Mouse (Mus musculus): ENCODE data around the gene Chn2.

The Chn2 gene

DNA sequence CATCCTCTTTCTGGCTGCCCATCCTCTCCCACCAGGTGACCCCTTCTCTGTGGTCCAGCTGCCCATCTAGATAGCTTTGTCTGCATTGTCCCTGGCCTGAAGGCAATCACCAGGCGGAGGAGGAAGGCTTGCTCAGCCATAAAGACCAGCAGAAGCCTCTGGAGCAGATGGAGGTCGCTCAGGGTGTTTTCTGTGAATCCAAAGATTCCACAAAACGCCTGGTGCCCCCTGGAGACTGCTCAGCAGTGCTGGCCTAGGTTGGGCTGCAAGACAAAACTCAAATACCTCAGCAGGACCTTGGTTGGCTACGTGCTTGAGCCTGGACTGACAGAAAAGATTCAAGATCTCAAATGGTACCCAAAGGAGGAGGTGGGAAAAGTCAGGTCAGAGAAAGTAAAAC, 186.0 kb downstream of the Chn2 start:
- in situ Hi-C loops (cut with MboI; ENCODE audit: low sequenced_read_pairs): loop anchor here (5.0 kb wide), 1 partner anchor 448 kb away; no protein-coding TSS in a partner anchor

DNA sequence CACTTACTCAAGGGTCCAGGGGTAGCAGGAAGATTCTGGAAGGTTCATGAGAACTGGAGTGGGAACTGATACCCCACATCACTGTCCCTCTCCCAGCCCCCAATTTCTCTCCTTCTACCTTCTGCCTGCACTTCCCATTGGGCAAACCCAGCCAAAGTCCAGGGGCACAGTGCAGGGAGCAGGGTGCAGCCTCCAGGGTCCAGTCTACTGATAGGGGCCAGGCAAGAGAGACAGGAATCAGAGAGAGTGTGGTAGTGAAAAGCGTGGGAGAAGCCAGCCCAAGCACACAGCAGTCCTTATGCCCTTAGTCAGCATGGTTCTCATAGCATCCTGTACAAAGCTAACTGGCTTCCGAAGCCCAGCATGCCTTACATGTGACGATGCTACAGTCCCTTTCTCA, 187.7 kb downstream of the Chn2 start:
- in situ Hi-C loops (cut with MboI; ENCODE audit: low sequenced_read_pairs): loop anchor here (5.0 kb wide), 1 partner anchor 450 kb away; no protein-coding TSS in a partner anchor

- in situ Hi-C loops (cut with MboI; ENCODE audit: low sequenced_read_pairs): loop anchor here (5.0 kb wide), 1 partner anchor 451 kb away; no protein-coding TSS in a partner anchor
Observed at GRCm38 (mm10) chr6:54228421-54228820, 189.1 kb downstream of the Chn2 start.

- in situ Hi-C loops (cut with MboI; ENCODE audit: low sequenced_read_pairs): loop anchor here (5.0 kb wide), 1 partner anchor 452 kb away; no protein-coding TSS in a partner anchor
Observed at GRCm38 (mm10) chr6:54228874-54229273, 189.5 kb downstream of the Chn2 start.

DNA sequence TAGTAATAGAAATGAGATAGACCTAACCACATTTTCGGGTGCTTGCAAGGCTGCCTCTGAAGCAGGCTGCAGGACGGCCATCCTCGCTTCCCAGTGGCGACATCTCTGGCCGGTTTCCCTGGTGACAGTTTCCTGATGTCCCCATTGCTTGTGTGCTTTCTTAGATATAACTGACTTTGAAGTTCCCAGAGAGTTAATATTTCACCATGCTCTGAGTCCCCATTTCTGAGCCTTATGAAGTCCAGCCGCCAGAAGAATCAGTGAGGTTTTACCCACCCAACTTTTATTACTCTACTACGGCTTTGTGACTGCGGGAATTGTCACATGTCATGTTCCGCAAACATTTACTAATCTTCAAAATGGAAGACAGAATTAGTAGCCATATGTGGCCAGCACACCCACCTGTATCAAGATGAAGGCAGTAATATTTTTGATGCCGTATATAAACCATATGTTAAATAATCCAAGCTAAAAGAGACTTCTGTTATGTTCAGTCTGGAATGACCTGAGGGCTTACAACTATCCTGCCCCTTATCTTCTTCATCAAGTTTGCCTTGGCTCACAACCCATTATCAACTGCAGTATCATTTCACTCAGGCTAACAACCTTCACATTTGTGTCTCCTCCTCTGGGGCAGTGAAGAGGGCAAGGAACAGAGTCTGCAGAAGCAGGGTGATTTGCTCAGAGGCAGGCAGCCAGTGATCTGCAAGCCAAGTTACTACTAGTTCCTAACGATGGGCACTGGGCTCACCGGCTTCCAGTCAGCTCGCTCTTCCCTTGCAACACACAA, 192.6 kb downstream of the Chn2 start:
- in situ Hi-C loops (cut with MboI; ENCODE audit: low sequenced_read_pairs): no loop called here

DNA sequence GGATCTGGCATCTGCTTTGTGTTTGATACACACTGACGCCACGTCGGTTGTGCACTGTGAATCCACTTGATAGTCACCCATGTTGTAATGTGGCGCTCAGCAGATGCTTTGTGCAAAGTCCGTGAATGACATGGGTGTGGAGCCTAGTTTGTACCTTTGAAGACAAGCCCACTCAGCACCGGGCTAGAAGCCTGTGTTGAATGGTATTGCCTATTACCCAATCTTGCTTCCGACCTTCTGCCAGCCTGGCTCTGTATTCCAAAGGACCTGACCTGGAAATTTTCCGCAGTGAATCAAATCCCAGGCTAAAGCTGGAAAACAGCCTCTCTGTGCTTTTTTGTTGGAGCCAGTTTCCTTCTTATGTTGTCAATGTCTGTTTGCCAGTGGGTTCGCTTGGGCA, 197.1 kb downstream of the Chn2 start:
- in situ Hi-C loops (cut with MboI; ENCODE audit: low sequenced_read_pairs): no loop called here

DNA sequence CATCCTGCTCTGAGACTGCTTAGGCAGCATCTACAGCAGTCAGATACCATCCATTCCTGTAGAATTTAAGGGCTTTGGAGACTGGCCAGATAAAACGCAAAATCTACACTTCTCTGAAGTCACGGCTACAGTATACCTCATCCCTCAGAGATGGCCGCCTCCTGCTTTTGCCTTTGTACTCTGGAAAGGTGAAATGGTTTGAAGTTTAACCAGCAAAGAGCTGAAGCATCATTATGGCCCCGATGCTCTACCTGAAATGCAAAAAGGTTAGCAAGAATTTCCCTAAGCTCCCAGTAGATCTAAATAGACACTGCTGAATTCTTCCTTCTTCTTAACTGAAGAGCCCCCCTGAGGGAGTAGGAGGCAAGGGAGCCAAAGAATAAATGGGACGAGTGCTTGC, 202.4 kb downstream of the Chn2 start:
- in situ Hi-C loops (cut with MboI; ENCODE audit: low sequenced_read_pairs): no loop called here

GRCm38 (mm10) chr6:54242286-54242685, 202.9 kb downstream of the Chn2 start:
- in situ Hi-C loops (cut with MboI; ENCODE audit: low sequenced_read_pairs): no loop called here

- in situ Hi-C loops (cut with MboI; ENCODE audit: low sequenced_read_pairs): no loop called here
Observed at GRCm38 (mm10) chr6:54248354-54249252, 209.2 kb downstream of the Chn2 start.

GRCm38 (mm10) chr6:54251401-54252191, 212.2 kb downstream of the Chn2 start:
- in situ Hi-C loops (cut with MboI; ENCODE audit: low sequenced_read_pairs): no loop called here

GRCm38 (mm10) chr6:54253206-54253605, 213.9 kb downstream of the Chn2 start:
- in situ Hi-C loops (cut with MboI; ENCODE audit: low sequenced_read_pairs): no loop called here

- in situ Hi-C loops (cut with MboI; ENCODE audit: low sequenced_read_pairs): no loop called here
Observed at GRCm38 (mm10) chr6:54253881-54254280, 214.5 kb downstream of the Chn2 start.

DNA sequence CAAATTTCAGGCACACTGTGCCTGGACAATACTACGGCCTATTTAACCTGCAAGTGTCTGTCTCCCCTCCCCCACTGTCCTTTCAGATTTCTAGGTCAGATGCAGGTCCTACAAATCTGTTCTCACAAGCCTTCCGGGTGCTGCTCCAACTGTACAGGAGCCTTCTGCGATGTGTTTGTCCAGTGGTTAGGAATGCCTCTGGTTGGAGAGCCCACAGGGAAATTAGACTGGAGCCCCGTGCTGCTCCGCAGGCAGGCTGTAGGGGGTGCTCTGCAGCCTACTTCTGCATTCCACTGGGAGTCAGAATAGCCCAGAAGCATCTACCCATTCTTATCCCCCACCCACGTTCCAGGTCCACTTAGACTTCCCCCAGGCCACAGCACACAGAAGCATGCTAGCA, 215.4 kb downstream of the Chn2 start:
- in situ Hi-C loops (cut with MboI; ENCODE audit: low sequenced_read_pairs): no loop called here

- in situ Hi-C loops (cut with MboI; ENCODE audit: low sequenced_read_pairs): no loop called here
Observed at GRCm38 (mm10) chr6:54255321-54255720, 216.0 kb downstream of the Chn2 start.

DNA sequence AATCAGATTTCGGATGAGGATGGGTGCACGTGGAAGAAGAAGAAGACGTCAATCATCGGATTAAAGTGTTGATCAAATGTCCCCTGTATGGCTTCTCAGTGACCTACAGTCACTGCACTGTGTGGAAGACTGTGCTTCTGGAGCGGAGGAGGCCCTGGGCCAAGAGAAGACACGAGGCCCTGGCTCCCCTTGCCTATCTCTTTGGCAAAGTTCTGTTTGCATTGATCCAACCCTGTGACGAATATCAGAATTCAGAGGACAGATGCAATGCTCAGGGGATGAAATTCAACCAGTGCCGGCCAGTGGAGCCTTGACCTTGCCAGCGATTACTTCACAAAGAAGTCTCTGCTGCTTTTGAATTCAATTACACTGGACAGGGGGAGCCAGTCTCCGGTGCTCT, 217.0 kb downstream of the Chn2 start:
- in situ Hi-C loops (cut with MboI; ENCODE audit: low sequenced_read_pairs): no loop called here

GRCm38 (mm10) chr6:54257552-54257951, 218.2 kb downstream of the Chn2 start:
- in situ Hi-C loops (cut with MboI; ENCODE audit: low sequenced_read_pairs): no loop called here

GRCm38 (mm10) chr6:54258462-54258861, 219.1 kb downstream of the Chn2 start:
- in situ Hi-C loops (cut with MboI; ENCODE audit: low sequenced_read_pairs): no loop called here

GRCm38 (mm10) chr6:54262732-54263131, 223.4 kb downstream of the Chn2 start:
- in situ Hi-C loops (cut with MboI; ENCODE audit: low sequenced_read_pairs): no loop called here

DNA sequence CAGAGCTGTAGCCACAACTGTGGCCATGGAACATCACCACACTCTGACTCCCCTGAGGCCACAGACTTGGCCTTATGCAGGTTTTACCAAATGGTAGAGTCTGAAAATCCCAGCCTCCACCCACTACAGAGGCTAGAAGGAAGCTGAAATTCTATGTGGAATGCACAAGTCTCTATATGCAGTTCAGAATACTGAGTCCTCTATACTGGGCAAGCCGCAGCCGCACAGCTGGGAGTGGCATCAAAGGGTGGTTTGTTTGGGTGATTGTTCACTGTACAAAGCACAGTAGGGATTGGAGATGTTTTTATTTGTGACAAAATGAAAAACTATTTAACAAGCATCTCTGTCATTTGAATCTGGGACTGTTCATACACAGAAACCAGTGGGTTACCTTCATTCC, 224.5 kb downstream of the Chn2 start:
- in situ Hi-C loops (cut with MboI; ENCODE audit: low sequenced_read_pairs): no loop called here

DNA sequence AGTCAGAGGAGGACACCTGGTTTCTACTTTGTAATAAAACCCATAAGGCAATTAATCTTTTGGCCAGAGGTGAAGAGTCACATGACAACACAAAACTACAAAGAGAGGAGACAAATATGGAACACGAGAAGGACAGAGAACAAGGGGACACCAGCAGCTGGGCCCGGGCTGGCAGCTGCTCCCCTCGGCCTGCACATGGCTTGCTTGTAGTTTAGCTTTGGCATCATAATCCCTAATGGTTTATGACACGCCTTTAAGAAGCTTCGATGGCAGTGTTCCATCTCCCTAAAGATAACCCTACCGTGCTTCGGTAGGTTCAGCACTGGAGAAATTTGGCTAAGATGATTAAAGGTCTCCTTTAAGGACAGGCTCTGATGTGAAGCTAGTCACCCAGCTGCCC, 225.2 kb downstream of the Chn2 start:
- in situ Hi-C loops (cut with MboI; ENCODE audit: low sequenced_read_pairs): no loop called here

DNA sequence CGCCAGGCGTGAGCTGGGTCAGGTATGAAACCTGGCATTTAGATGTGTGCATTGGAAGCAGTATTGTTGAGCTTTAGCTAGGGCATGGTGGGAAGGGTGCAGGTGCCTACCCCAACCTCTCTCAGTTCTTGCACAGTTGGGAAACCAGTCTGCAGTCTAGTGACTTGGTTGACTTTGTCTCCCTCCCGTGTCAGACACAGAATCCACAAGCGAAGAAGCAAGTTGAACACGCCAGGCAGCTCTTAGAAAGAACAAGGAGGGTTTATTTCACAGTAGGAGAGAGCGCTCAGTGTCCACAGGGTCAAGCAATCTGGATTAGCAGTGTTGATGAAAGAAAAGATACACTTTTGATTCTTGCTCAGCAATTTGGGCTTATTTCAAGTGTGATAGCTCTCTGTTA, 226.0 kb downstream of the Chn2 start:
- in situ Hi-C loops (cut with MboI; ENCODE audit: low sequenced_read_pairs): no loop called here
